Mouse (Mus musculus) adrenal gland, adult (tissue): ENCODE data around the gene Oprm1.

Source experiments
- DNase-seq, 2 experiments: peaks; one replicate each; pipeline ENCODE4 v3.0.0; 2022 to 2023; ENCODE audit warnings: low spot score in 1 of 2; ENCODE audit not compliant: inconsistent age in 2 of 2

The Oprm1 gene

DNA sequence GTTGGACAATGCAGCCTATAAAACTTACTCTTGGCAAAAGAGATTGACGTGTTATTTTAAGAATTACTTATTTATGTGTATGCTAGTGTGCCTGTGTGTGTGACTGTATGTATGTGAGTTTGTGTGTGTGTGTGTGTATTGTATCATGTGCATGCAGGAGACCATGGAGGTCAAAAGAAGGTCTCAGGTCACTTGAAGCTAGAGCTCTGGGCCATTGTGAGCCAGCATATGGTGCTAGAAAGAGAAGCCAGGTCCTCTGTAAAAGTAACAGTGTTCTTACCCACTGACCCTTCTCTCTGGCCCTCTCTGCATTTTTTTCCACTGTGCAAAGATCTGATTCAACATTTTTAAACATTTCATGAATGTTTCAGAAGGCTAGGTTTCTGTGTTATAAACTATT lies 319.7 kb downstream of the Oprm1 start:
- no peak for DNase-seq
